Mouse (Mus musculus) induced T-regulatory cell, adult 2 months (primary cell): ENCODE results near the gene Cntd1.
A peak's percentile ranks its signal among the peaks of the same experiment; 100 is the strongest.

Source experiments
- DNase-seq: peaks from one replicate; pipeline ENCODE4 v3.0.0-alpha.2; 2012; ENCODE audit warnings: low read depth

Cntd1 gene

DNA sequence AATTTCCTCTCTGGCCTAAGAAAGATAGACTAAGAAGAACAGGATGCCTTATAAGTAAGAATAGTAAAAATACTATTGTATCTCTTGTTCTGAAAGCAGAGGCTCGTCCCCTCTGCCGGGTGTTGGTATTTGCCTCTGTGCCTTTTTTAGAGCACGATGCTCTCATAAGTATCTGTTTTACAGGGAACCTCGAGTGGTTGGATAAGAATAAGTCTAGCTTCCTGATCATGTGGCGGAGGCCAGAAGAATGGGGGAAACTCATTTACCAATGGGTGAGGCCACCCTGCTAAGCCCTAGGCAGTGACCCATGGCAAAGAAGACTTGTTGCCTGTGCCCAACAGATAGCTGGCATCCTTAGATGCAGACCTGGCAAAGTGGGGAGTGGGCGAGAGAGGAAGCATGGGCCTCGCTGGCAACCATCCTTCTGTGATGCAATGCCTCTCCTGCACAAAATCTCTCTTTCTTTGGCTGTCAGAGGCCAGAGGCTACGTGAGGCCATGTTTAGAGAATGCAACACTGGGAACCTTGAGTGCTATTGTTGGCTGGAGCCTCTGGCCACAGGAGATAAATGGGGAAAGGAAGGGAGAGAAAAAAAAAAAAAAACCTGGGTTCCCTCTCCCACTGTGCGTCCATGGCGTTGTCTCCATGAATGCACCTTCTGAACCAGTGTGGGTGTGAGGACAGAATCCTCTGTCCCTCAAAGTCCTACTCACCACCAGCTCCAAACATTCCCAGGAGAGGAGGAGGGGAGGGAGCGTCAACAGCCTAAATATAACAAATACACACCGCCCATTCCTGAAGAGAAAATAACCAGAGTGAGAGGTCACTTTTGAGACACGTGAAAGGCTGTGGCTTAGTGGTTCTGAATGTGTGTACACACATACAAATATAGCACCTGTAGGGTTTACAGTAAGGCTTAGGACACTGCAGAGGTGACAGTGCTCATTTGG lies 22.7 kb upstream of the Cntd1 start:
- DNase-seq, result no peak

DNA sequence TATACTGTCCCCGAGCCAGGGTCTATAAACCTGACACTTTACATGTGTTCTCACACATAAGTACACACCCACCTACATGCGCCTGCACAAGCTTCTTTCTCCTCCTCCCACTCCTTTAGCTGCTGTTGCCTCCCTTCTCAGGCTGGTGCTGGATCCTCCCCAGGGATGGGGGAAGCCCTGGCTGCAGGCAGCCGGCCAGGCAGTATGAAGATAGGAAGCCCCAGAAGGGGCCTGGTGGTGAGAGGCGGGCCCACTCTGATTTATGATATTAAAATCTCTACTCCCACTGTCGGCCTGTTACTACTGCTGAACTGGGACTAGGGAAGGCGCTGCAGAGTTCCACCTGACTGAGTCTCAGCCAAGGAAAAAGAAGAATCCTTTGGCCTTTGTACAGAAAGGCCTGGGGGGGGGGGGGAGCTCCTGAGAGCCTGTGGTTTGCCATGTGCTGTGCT lies 19.5 kb upstream of the Cntd1 start:
- DNase-seq, result no peak

DNA sequence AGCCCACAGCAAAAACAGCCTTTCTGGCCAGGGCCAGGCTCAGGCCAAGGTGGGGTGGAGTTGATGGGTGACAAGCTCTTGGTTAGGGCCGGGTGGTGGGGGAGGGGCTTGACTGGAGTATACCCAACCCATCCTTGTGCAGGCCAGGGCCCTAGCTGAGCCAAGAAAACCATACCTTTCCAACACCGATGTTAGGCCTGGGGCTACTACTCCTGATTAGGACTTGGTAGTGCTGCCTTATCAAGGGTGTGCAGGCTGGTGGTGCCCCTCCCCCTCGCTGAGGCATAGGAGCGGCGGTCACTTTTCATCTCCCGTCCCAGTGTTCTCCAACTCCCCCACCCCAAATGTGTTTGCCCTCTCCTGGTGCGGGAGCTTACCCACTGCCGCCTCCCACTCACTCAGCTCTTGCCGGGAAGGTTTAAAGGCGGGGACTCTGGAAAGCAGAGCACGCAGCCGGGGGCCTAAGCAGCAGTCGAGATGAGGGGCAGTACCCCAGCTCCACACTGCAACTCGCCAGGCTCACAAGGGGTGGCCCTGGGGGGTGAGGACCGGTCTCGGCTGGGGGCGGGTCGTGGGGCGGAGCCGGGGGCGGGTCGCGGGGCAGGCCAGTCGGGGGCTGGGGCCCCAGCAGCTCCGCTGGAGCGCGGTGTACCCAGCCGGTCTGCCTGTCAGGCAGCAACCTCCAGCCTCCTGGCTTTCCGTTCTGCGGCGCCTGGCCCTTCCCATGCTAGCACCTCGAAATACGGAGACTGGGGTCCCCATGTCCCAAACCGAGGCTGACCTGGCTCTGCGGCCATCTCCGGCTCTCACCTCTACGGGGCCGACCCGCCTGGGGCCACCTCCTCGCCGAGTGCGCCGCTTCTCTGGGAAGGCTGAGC lies 18.6 kb upstream of the Cntd1 start, which contains the start of gene Wnk4:
Wnk4 (plus strand) TSS at position 620 of the 878 bp plus-strand sequence.
- DNase-seq, result peak; percentile 59

DNA sequence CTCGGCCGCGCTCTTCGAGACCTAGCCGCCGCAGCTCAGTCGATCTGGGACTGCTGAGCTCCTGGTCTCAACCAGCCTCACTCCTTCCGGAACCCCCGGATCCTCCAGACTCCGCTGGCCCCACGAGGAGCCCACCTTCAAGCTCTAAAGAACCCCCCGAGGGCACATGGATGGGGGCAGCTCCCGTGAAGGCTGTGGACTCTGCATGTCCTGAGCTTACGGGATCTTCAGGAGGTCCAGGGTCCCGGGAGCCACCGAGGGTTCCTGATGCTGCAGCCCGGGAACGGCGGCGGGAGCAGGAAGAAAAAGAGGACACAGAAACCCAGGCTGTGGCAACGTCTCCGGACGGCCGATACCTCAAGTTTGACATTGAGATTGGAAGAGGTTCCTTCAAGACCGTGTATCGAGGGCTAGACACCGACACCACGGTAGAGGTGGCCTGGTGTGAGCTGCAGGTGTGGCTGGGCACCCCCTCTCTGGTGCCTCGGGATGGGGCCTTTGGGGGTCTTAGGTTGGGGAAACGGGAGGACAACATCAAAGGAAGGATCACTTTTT lies 17.9 kb upstream of the Cntd1 start:
- peak; percentile 39 for DNase-seq

DNA sequence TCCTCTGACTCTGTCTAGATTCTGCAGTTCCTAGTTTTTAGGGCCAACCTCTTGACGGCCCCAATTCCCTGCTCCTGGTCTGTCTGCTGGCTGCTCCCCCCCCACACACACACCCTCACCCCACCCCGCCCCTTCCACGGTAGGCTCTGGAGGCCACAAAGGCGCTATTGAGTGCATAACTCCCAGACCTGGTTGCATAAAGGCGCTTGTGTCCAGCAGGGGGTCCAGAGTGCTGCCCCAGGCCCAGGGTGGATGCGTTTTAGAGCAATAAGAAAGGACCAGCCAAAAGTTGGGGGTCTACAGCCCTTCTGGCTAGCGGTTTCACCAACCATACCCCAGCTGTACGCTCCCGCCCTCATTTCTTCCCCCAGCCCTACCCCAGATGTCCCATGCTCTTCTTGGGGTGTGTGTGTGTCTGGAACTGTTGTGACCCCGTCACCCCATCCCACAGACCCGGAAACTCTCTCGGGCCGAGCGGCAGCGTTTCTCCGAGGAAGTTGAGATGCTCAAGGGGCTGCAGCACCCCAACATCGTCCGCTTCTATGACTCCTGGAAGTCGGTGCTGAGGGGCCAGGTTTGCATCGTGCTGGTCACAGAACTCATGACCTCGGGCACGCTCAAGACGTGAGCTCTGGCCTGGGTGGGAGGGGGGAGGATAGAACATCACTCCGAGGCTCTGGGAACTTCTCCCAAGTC lies 16.4 kb upstream of the Cntd1 start:
- DNase-seq, result peak; percentile 35

DNA sequence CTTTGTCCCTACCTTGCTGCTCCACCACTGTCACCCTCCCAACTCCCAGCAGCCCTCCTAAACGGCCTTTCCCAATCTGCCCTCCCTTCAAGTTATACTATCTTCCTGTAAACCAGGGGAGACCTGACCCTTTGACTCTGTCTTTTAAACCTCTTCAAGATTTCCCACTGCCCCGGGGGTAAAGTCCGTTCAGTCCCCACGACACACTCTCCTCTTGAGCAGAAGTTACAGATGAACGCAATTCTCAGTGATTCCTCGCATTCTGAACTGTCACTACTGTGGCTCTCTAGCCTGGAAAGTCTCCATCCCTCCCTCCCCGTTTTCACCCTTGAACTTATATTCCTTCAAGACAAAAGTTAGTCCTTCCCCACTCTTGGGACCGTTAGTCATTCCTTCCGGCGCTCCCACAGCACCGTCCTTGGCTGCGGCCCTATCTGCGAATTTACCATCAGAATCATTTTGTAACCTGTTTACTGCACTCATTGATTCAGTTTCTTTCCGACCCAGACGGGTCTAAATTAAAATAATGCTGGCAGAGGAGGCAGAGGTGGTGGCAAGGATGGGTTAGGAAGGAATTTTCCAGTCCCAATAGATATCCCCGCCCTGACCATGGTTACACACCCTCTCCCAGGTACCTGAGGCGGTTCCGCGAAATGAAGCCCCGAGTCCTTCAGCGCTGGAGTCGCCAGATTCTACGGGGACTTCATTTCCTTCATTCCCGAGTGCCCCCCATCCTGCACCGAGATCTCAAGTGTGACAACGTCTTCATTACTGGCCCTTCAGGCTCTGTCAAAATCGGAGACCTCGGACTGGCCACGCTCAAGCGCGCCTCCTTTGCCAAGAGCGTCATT lies 15.4 kb upstream of the Cntd1 start:
- no peak for DNase-seq

DNA sequence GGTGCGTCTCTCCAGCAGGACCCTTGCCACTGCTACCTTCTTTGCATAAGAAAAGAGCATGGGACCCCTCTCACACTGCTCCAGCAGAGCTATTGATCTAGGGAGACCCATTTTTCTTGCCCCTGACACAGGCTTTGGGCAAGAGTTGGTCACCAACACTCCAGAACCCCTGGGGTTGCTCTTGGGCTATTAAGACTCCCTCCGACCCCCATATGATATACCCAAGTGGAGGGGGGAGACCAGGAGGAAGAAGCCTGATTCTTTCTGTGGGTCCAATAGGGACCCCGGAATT lies 14.9 kb upstream of the Cntd1 start:
- DNase-seq, result no peak

DNA sequence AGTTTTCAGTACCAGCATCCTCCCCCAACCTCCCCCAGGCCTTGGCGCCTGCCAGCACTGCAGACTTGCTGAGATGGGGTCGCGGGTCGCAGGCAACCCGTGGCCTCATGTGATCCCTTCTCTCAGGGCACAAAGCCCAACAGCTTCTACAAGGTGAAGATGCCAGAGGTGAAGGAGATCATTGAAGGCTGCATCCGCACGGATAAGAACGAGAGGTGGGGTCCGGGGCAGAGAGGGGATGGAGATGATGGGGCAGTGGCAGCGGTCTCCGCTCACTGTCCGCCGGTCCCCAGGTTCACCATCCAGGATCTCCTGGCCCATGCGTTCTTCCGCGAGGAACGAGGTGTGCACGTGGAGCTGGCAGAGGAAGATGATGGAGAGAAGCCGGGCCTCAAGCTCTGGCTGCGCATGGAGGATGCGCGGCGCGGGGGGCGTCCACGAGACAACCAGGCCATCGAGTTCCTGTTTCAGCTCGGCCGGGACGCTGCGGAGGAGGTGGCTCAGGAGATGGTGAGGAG lies 13.8 kb upstream of the Cntd1 start:
- no peak for DNase-seq

DNA sequence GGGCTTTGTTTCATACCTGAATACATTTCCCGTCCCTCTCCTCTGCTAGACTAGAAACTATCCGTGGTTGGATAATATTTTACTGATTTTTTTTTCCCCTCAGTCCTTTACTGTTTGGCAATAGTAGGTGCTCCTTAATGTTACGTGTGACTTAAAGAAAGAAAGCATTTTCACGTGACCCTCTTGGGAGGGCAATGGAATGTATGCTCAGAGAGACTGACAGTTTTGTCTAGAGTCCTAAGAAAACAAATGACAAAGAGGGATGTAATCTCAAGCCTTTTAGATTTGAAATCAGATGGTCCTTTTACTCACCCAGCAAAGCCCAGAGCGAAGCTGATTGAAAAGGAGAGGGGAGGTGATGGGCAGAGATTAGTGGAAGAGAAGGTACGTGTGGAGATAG lies 12.9 kb upstream of the Cntd1 start:
- no peak for DNase-seq

DNA sequence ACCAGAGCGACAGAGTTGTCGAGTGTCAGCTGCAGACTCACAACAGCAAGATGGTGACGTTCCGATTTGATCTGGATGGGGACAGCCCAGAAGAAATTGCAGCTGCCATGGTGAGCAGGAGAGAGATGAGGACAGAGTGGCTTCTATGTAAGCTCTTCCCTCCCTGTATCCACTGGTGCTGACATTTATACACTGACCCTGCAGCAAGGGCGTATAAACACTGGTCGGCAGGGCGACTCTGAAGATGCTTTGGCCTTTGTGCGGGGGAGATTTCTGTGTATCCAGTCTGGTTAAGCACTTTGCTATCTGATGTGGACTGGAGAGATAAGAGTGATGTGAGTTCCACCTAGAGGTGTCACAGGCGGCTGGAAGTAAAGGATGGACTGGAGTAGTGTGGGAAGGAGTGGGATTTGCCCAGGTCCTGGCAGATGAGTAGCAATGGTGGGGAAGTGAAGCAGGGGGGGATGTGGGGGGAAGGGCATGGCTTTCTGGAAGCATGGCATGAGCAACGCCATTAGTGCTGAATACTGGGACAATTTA lies 9.2 kb upstream of the Cntd1 start:
- no peak for DNase-seq

DNA sequence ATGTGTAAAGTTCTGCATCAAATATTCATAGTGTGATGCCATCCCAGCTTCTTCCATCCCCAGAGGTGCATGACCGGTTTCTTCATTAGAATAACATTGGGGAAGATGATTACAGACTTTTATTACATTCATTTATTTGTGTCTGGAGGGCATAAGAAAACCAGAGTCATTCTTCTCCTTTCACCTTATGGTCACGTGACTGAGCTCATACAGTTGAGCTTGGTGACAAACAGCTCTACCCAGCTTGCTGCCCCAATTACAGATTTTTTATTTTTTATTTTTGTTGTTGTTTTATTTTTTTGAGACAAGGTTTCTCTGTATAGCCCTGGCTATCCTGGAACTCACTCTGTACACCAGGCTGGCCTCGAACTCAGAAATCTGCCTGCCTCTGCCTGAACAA lies 6.4 kb upstream of the Cntd1 start:
- no peak for DNase-seq

DNA sequence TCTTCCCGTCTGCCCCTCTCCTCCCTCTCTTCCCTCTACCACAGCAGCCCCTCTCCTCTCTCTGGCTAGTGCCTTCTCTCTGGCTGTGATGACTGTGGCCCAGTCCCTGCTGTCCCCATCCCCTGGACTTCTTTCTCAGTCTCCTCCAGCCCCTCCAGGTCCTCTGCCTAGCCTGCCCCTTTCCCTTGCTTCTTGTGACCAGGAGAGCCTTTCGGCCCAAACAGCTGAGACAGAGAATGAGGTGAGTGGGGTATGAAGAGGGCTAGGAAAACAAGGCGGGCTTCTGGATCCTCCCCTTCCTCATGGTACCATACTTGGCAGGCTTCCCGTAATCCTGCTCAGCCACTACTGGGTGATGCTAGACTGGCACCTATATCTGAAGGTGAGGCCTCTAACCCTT lies 3.5 kb upstream of the Cntd1 start:
- DNase-seq, result no peak

DNA sequence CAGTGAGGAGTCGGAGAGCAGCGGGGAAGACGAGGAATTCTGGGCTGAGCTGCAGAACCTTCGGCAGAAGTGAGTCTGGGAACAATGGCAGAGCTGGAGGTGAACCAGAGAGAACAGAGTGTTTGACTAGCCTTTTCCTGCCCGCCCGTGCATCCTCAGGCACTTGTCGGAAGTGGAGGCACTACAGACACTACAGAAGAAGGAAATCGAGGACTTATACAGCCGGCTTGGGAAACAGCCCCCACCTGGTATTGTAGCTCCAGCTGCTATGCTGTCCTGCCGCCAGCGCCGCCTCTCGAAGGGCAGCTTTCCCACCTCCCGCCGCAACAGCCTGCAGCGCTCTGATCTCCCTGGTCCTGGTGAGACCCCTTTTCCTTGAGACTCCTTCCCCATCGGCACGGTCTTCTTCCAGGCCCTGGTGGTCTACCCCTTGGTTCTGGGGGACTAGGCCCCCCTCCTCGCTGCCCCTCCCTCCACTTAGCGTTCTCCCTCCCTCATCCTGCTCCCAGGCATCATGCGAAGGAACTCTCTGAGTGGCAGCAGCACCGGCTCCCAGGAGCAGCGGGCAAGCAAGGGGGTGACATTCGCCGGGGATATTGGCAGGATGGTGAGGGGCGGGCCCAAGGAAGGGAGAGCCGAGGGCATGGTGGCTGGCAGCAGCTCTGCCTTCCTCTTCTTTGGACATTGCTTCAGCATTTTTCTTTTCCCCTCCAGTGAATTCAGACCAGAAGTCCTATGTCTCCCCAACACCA lies 2.3 kb upstream of the Cntd1 start:
- DNase-seq, result no peak

DNA sequence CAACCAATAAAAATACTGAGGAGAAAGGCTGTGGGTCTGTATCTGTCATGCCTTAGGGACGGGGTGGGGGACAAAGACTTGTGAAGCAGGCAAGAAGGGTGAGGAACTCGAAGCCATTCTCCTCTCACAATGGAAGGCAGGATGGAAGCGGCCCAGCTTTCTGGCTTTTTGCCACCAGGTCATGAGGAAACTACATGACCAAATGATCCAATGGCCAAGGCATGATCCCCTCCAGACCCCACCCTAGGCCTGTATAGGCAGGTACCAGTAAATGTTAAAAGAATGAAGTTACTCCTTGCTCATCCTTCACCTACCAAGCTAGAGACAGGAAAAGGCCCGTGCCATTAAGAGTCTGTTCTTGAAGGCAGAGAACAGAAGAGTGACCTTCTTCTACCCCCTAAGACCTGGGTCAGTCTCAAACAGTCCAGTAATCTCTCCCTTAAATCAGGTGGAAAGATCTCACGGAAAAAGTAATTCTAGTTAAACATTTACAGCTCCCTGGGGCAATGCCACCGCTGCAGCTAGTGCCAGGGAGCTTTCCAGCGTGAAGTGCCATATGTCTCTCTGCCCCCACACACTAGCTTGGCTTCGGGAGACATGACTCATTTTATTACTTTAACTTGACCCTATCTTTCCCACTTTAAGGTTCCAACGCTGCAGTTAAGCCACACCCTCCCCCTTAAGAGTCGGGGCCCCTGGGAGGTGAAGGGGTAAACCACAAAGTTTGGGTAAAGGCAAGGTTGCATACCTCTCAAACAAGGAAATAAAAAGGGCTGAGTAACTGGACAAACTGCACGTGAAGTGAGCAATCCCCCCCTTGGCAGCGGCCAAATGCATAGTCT lies 1.2 kb upstream of the Cntd1 start:
- peak; percentile 36 for DNase-seq

DNA sequence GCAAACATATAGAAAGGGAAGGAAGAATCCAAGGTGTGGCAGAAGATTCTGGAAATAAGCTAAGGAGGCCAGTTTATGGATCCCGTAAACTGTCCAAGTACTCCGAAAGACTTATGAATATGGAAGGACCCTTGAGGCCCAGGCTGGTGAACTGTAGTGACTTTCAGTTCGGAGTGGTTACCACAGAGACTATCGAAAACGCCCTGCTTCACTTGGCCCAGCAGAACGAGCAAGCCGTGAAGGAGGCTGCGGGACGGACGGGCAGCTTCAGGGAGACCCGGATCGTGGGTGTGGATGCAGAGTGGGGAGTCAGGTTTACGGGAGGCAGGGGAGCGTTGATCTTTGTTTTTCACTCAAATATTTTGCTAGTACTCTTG lies 369 bp downstream of the Cntd1 start:
- no peak for DNase-seq

DNA sequence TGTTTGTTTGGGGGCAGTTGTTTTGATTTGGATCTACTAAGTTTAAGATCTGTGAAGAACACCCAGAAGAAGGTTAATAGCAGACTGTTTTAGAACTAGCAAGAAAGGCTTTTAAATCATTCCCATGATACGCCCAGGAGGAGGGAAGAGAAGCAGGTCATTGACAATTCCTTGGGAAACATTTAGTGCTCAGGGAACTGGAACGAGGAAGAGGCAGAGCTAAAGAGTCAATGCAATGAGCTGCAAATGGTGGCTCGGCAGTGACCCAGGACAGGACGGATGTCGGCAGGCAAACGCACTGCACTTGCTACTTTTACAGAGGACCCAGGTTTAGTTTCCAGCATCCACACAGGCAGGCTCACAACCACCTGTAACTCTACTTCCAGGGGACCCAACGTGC lies 2.0 kb downstream of the Cntd1 start:
- no peak for DNase-seq

DNA sequence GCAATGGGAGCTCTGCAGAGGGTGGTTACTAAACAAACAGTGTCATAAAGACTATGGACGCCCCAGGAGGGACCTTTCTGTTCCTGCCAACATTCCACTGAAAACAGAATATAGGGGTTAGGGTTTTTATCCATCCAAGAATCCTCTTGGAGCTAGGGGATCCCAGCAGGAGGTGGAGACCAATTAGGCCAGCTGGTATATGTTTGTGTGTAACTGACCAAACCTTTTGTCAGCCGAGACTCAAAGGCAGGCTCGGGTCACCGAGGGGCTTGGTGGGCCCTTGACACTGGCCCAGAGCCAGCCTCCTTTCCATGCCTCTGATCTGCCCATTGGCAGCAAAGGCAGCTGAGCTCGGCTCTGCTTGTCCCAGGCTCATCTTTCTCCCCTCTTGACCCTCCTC lies 4.1 kb downstream of the Cntd1 start:
- DNase-seq, result no peak

DNA sequence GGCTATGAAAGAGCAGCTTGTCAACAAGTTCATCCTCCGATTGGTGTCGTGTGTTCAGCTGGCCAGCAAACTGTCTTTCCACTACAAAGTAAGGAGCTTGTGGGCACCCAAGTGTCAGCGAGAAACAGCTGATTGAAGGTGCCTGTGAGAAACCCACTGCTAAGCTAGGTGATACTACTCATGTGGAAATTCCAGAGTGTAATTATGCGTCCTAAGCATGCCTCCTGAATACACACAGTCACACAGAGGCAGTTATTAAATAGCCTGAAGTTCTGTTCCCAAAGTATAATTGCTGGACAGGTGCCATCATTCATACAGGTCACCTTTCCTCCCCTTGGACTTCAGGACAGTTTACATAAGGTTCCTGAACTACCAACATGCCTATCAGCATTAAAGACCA lies 5.0 kb downstream of the Cntd1 start:
- no peak for DNase-seq

DNA sequence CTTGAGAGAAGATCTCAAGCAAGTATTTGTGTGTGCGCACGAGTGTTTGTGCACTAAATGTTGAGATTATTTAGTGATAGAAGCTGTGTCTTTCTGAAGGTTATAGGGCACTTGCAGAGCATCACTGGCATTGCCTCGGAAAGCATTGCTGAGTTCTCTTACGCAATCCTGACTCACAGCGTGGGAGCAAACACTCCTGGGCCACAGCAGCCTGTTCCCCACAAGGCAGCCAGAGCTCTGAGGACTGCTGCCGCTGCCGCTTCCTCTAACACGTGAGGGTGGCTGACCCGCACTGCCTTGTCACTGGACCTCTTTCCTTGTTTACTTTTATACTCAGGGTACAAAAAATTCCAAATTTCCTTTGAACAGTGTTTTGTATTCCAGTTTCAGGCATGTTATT lies 8.5 kb downstream of the Cntd1 start:
- no peak for DNase-seq
